Mouse (Mus musculus): ENCODE results near the gene Ccdc14.
"Not testable (repeated sequence)": the region's sequence is repeated elsewhere in the genome, so short reads cannot be mapped to it uniquely, and the experiment has no call there.

Ccdc14 gene

GRCm38 (mm10) chr16:34711481-34711880 is 21.1 kb downstream of the Ccdc14 start:
- DNase-seq (ENCODE audit: low spot score), result no peak

- no peak for DNase-seq (ENCODE audit: low spot score)
These were observed 34.7 kb downstream of the Ccdc14 start for GRCm38 (mm10) chr16:34725156-34725555.

GRCm38 (mm10) chr16:34728610-34729009 is 38.2 kb downstream of the Ccdc14 start:
- not testable (repeated sequence) for DNase-seq (ENCODE audit: low spot score)

- DNase-seq (ENCODE audit: low spot score), result no peak
These were observed 39.0 kb downstream of the Ccdc14 start for GRCm38 (mm10) chr16:34729371-34729770.

- DNase-seq (ENCODE audit: low spot score), result no peak
These were observed 48.3 kb downstream of the Ccdc14 start for GRCm38 (mm10) chr16:34738656-34739233.

GRCm38 (mm10) chr16:34742930-34743329 is 52.5 kb downstream of the Ccdc14 start:
- no peak for DNase-seq (ENCODE audit: low spot score)

GRCm38 (mm10) chr16:34745065-34745585 is 54.7 kb downstream of the Ccdc14 start, which contains the start of gene Mylk:
TSS of gene Mylk (plus strand) at chr16:34745210.
- peak; percentile 76 for DNase-seq (ENCODE audit: low spot score)

GRCm38 (mm10) chr16:34748081-34748720 is 57.8 kb downstream of the Ccdc14 start:
- DNase-seq (ENCODE audit: low spot score), result no peak

- DNase-seq (ENCODE audit: low spot score), result peak; percentile 9
These were observed 59.1 kb downstream of the Ccdc14 start for GRCm38 (mm10) chr16:34749536-34749935.

- no peak for DNase-seq (ENCODE audit: low spot score)
These were observed 61.6 kb downstream of the Ccdc14 start for GRCm38 (mm10) chr16:34752026-34752425.

GRCm38 (mm10) chr16:34752977-34753376 is 62.6 kb downstream of the Ccdc14 start:
- no peak for DNase-seq (ENCODE audit: low spot score)

- no peak for DNase-seq (ENCODE audit: low spot score)
These were observed 66.6 kb downstream of the Ccdc14 start for GRCm38 (mm10) chr16:34756991-34757390.

GRCm38 (mm10) chr16:34758205-34758604 is 67.8 kb downstream of the Ccdc14 start:
- no peak for DNase-seq (ENCODE audit: low spot score)

GRCm38 (mm10) chr16:34763959-34764591 is 73.7 kb downstream of the Ccdc14 start:
- DNase-seq (ENCODE audit: low spot score), result no peak

GRCm38 (mm10) chr16:34765666-34766065 is 75.2 kb downstream of the Ccdc14 start:
- no peak for DNase-seq (ENCODE audit: low spot score)

GRCm38 (mm10) chr16:34766193-34766592 is 75.8 kb downstream of the Ccdc14 start:
- DNase-seq (ENCODE audit: low spot score), result no peak

GRCm38 (mm10) chr16:34767443-34767842 is 77.0 kb downstream of the Ccdc14 start:
- no peak for DNase-seq (ENCODE audit: low spot score)

- no peak for DNase-seq (ENCODE audit: low spot score)
These were observed 78.0 kb downstream of the Ccdc14 start for GRCm38 (mm10) chr16:34768436-34768835.

- no peak for DNase-seq (ENCODE audit: low spot score)
These were observed 79.7 kb downstream of the Ccdc14 start for GRCm38 (mm10) chr16:34770127-34770526.

- no peak for DNase-seq (ENCODE audit: low spot score)
These were observed 82.1 kb downstream of the Ccdc14 start for GRCm38 (mm10) chr16:34772445-34773032.

All from ovary, postnatal 14 days (tissue).